Mouse (Mus musculus) neural tube, embryonic 14.5 days (tissue): ENCODE measurements at regions not wholly inside any gene's neighbourhood (a gene's known extent, or its start where the extent isn't known, plus 50 kb on each side); places are given as distances from the start of the nearest gene placed in this dataset.

Experiments
- ATAC-seq: fragments of 200-750 bp; cut with Nextera tagmentation; 2 replicates; pipeline ENCODE4 v1.8.0; 2017; ENCODE audit warnings: low read depth, mild to moderate bottlenecking, moderate TSS enrichment, moderate library complexity
- H3K27ac ChIP-seq: fragments of 300-500 bp; sonication (generic); 2 replicates; pipeline ENCODE4 v1.5.1; 2014; ENCODE audit warnings: low read depth, mild to moderate bottlenecking, control low read depth, low read length, moderate library complexity, mixed read lengths
- H3K27me3 ChIP-seq: fragments of 300-500 bp; sonication (generic); 2 replicates; pipeline ENCODE4 v1.6.1; 2014; ENCODE audit warnings: low read length; ENCODE audit not compliant: control insufficient read depth, insufficient read depth
- H3K36me3 ChIP-seq: fragments of 300-500 bp; sonication (generic); 2 replicates; pipeline ENCODE4 v1.6.1; 2014; ENCODE audit warnings: low read length, mixed read lengths; ENCODE audit not compliant: control insufficient read depth, insufficient read depth
- H3K4me1 ChIP-seq: fragments of 300-500 bp; sonication (generic); 2 replicates; pipeline ENCODE4 v1.6.1; 2014; ENCODE audit warnings: low read length; ENCODE audit not compliant: control insufficient read depth, insufficient read depth
- H3K4me2 ChIP-seq: fragments of 300-500 bp; sonication (generic); 2 replicates; pipeline ENCODE4 v1.6.1; 2014; ENCODE audit warnings: mild to moderate bottlenecking, low read depth, low read length, control low read depth
- H3K4me3 ChIP-seq: fragments of 300-500 bp; sonication (generic); 2 replicates; pipeline ENCODE4 v1.5.1; 2014; ENCODE audit warnings: low read depth, low read length, control low read depth, mixed read lengths
- H3K9ac ChIP-seq: fragments of 300-500 bp; sonication (generic); replicated peaks from 2 replicates; pipeline ENCODE4 v1.6.1; 2014; ENCODE audit warnings: low read depth, mild to moderate bottlenecking, control low read depth, low read length, mixed read lengths
- H3K9me3 ChIP-seq: fragments of 300-500 bp; sonication (generic); 2 replicates; pipeline ENCODE4 v1.6.1; 2016; ENCODE audit warnings: low read length; ENCODE audit not compliant: control insufficient read depth
- WGBS: fragments of 180-500 bp; shearing (Covaris S2); extraction: QIAGEN DNeasy Blood & Tissue Kit; methylation state at CpG from one replicate; pipeline ENCODE4 v1.1.7; 2014; 5-methylcytosine and 5-hydroxymethylcytosine counted together

DNA sequence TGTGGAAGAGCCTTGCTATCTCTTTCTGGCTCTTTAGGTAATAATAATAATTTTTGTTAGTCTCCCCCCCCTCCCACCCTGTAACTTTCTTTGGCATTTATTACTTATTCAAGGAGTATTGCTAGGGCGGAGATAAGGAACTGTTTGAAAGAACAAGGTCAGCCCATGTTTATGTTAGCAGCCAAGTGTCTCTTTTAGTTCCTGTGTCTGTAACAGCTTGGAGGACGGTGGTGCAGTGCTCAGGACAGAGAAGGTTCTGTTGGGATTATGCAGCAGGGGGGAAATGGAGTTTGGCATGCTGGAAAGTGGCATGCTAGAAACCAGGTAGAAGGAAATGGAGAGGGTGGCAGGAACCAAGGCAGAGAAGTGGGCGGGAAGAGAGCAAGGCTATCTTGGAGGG lies 109.6 kb upstream of the Sall1 start:
- Histone ChIP-seq H3K4me3 (no peak overlapping the region), H3K36me3 (no peaks in the 10 kb centered on the region), H3K4me1 (peaks cover 12% of the 10 kb centered on the region; the same call in 1 of the 2 replicates), H3K27ac (no peak overlapping the region), H3K9ac (no peak overlapping the region), H3K9me3 (no peaks in the 10 kb centered on the region), H3K27me3 (no peaks in the 10 kb centered on the region), H3K4me2 (no peak overlapping the region)
- 65% methylated on average over 3 of the region's 3 CpGs for WGBS
- no peak for ATAC-seq

DNA sequence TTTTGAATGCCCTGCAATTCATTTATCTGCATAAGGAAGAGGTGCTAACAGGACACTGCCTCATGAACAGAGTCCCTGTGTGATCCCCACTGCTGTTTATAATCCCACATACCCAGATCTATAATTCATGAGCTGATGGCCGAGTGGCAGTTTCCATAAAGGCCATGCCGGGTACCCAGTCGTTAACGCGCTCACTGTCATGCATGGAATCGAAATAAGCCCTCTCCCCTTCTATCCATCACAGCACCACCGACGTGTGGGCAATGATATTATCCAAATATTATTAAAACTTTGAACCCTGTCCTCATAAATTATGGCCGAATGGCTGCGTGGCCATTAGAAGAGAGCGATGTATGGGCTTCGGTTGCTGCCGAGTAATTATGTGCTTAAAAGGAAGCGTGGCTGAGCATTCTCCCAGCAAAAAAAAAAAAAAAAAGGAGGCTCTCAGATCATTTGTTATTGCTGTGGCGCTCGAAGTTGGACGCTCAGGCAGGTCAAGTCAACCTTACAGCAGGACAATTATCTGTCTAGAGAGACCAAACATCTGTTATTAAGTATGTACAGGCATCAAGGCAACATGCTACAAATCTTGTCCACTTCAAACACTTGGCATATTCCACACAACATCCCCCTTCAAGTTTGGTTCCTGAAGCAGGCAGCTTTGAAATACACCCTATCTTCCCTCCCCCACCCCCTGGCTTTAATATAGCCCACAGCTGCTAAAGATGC lies 109.1 kb upstream of the Sall1 start:
- Histone ChIP-seq H3K9ac (no peak overlapping the region), H3K9me3 (no peaks in the 10 kb centered on the region), H3K36me3 (no peaks in the 10 kb centered on the region), H3K27me3 (no peaks in the 10 kb centered on the region), H3K4me2 (no peak overlapping the region), H3K4me3 (no peak overlapping the region), H3K4me1 (peaks cover 12% of the 10 kb centered on the region; the same call in 1 of the 2 replicates), H3K27ac (no peak overlapping the region)
- WGBS = 6% methylated on average over 17 of the region's 17 CpGs
- peak; percentile 31; the same call in 1 of the 2 replicates for ATAC-seq

DNA sequence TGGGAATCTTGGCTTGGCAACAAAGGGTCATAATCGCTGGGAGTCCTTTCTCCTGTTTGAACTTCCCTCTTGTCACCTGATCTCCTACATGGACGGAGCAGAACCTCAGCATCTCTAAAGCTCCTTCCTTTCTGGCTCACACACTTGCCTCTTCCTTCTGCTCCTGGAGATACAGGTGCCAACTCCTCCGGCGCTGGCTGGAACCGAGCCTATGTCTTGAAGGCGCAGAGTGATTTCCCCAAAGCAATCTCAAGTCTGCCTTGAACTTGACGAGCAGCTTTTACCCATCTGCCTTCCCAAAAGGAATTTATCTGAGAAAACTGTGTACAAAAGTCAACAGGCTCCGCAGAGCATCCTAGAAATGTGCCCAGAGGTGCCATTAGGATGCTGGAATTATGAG lies 108.4 kb upstream of the Sall1 start:
- ATAC-seq = no peak
- WGBS = 50% methylated on average over 8 of the region's 8 CpGs
- no peak overlapping the region for H3K9ac ChIP-seq
- no peaks in the 10 kb centered on the region for H3K36me3 ChIP-seq
- H3K4me1 ChIP-seq = peaks cover 12% of the 10 kb centered on the region; the same call in 1 of the 2 replicates
- no peak overlapping the region for H3K4me2 ChIP-seq
- H3K27ac ChIP-seq = no peak overlapping the region
- no peaks in the 10 kb centered on the region for H3K27me3 ChIP-seq
- H3K9me3 ChIP-seq = no peaks in the 10 kb centered on the region
- H3K4me3 ChIP-seq = no peak overlapping the region

DNA sequence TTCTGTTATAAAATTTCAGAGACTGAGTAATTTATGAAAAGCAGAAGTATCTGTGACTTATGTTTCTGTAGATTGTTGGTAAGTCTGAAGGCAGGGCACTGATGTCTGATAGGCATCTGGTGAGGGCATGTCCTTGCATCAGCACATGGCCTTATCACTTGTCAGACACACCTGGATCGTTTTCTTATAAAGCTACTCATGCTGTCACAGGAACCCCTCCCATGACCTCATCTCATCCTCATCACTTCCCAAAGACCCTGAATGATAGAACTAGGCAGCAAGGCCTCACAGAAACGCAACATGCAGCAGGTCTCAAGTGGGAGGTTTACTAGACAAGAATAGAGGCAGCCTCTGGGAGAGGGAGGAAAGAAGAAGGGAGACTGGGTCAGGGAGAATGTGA lies 107.0 kb upstream of the Sall1 start:
- H3K4me1 ChIP-seq = peaks cover 12% of the 10 kb centered on the region; the same call in 1 of the 2 replicates
- no peak overlapping the region for H3K4me2 ChIP-seq
- H3K27ac ChIP-seq = no peak overlapping the region
- H3K36me3 ChIP-seq = no peaks in the 10 kb centered on the region
- WGBS = 86% methylated on average over 2 of the region's 2 CpGs
- no peaks in the 10 kb centered on the region for H3K27me3 ChIP-seq
- H3K9me3 ChIP-seq = no peaks in the 10 kb centered on the region
- H3K4me3 ChIP-seq = no peak overlapping the region
- ATAC-seq = no peak
- no peak overlapping the region for H3K9ac ChIP-seq

DNA sequence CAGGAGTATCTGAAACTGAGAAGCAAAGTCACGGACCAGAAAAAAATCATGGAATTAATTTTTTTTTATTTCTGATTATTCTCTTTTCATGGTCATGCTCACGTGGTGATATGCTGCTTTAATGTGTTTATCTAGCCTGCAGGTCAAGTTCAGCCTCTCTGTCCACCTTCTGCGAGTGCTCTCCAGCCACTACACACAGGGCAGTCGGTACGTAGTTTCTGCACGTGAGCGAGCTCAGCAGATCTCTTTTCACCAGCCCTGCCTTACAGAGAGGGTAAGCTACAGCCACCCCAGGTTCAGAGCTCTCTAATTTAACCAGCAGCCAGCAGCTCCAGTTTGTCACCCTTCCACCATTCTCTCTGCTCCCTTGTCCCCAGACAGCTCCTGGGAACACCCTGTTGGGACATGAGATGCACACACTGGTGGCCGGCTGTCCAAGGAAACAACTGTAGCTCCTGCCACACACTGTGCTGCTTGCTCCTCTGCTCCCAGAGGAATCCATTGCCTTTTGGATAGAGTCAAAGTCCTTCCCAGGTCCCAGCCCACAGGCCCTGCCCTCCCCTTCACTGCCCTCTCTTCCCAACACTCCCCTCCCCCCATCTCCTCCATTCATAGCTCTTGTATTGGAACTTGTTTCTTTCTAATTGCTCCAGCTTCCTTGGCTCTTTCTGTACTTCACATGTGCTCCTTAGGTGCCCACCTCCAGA lies 97.7 kb upstream of the Sall1 start:
- Histone ChIP-seq H3K4me2 (no peak overlapping the region), H3K9ac (no peak overlapping the region), H3K27me3 (no peaks in the 10 kb centered on the region), H3K9me3 (no peaks in the 10 kb centered on the region), H3K4me1 (no peaks in the 10 kb centered on the region), H3K36me3 (no peaks in the 10 kb centered on the region), H3K4me3 (no peak overlapping the region), H3K27ac (no peak overlapping the region)
- WGBS = 76% methylated on average over 8 of the region's 8 CpGs
- ATAC-seq = no peak

DNA sequence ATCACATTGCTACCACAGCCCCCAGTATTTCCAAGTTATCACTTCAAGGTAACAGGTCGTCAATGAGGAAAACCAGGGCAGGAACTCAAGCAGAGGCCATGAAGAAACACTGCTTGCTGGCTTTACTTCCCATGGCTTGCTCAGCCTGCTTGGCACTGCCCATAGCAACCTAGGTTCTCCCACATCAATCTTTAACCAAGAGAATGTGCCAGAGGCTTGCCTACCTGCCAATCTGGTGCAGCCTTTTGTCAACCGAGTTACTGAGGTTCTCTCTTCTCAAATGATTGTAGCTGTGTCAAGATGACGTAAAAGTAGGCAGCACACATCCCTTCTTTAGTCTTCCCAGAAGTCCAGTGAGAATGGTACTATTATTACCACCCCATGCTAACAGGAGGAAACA lies 95.9 kb upstream of the Sall1 start:
- Histone ChIP-seq H3K36me3 (no peaks in the 10 kb centered on the region), H3K4me3 (no peak overlapping the region), H3K27ac (no peak overlapping the region), H3K4me1 (no peaks in the 10 kb centered on the region), H3K4me2 (no peak overlapping the region), H3K9me3 (no peaks in the 10 kb centered on the region), H3K27me3 (no peaks in the 10 kb centered on the region), H3K9ac (no peak overlapping the region)
- 82% methylated on average over 3 of the region's 3 CpGs for WGBS
- ATAC-seq = no peak

DNA sequence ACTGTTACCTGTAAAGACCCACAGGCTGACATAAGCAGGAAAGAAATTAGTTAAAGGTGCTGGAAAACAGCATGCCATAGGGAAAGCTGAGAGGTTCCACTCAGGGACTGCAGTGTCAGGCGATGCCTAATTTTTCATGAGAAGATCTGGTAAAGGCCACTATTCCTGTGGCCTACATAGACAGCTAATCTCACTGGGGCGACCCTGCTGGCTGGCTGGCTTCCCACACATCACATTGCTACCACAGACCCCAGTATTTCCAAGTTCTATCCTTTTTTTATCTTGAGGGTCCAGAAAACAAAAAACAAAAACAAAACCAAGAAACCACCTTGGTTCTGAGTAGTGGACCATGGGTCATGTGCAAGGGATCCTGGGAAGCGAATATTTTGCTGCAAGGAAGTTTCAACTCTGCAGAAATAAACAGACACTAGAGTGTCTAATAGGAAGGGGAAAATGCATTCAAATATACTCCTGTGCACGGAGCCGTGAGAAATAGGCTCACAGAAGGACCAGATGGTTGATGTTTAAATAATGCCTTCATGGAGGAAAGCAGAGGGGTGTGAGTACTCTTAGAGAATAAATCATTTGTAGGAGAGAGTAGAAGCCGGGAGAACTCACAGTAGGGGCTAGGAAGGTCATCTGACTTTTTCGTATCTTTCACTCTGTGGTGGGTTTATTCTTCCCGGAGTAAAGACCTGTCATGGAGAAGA lies 94.6 kb upstream of the Sall1 start:
- Histone ChIP-seq H3K4me1 (no peaks in the 10 kb centered on the region), H3K27me3 (no peaks in the 10 kb centered on the region), H3K36me3 (no peaks in the 10 kb centered on the region), H3K4me2 (no peak overlapping the region), H3K9ac (no peak overlapping the region), H3K9me3 (no peaks in the 10 kb centered on the region), H3K4me3 (no peak overlapping the region), H3K27ac (no peak overlapping the region)
- 43% methylated on average over 8 of the region's 8 CpGs for WGBS
- ATAC-seq = no peak

DNA sequence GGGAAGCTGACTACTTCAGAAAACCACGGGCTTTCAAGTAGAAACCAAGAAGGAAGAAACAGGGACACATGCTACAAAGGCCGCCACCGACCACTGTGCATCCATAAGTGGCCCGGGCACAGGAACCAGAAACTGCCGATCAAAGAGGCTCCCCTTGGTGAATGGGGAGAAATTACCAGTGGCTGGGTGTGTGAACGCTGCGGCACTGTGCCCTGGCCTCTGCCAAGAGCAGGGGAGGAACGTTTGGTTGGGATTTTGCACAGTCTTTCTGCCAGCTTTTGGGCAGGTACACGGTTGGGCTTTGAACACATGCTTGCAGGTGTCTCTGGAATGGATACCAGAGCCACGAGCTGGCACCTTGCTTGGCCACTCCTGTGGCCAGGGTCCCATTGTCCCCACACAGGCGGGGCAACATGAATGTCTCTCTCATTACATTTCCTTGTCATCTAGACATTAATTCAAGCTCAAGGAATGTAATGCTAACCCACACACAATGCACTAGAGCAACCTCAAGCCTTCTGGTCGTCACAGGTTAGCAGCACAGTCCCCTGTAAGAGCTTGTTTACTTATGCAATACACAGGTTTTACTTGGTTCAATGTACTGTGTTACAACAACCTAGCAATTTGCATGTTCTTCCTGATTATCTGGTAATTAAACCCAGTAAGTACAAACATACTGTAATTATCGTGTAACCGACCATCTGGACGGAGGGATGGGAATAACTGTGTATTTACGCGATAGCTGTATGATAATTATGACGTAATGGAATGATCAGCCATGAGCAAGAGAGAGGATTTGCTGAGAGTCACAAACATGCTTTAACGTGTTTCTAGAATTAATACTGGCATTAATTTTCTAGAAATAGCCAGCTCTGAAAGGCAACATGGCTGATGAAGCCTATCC lies 90.9 kb upstream of the Sall1 start:
- Histone ChIP-seq H3K9ac (no peak overlapping the region), H3K4me3 (no peak overlapping the region), H3K4me1 (no peaks in the 10 kb centered on the region), H3K4me2 (no peak overlapping the region), H3K9me3 (no peaks in the 10 kb centered on the region), H3K27ac (no peak overlapping the region), H3K27me3 (no peaks in the 10 kb centered on the region), H3K36me3 (no peaks in the 10 kb centered on the region)
- ATAC-seq = no peak
- WGBS = 66% methylated on average over 19 of the region's 19 CpGs
